Mouse (Mus musculus) layer of hippocampus, adult 11-12 months (tissue): ENCODE data around the gene Sh3rf1.
A peak's percentile ranks its signal among the peaks of the same experiment; 100 is the strongest.
"Not testable (repeated sequence)": the region's sequence is repeated elsewhere in the genome, so short reads cannot be mapped to it uniquely, and the experiment has no call there.

Experiments used
- DNase-seq: peaks from one replicate; pipeline ENCODE4 v3.0.0; 2022; ENCODE audit warnings: low spot score

Sh3rf1 gene

GRCm38 (mm10) chr8:61373303-61373702, 149.6 kb downstream of the Sh3rf1 start:
- no peak for DNase-seq

DNA sequence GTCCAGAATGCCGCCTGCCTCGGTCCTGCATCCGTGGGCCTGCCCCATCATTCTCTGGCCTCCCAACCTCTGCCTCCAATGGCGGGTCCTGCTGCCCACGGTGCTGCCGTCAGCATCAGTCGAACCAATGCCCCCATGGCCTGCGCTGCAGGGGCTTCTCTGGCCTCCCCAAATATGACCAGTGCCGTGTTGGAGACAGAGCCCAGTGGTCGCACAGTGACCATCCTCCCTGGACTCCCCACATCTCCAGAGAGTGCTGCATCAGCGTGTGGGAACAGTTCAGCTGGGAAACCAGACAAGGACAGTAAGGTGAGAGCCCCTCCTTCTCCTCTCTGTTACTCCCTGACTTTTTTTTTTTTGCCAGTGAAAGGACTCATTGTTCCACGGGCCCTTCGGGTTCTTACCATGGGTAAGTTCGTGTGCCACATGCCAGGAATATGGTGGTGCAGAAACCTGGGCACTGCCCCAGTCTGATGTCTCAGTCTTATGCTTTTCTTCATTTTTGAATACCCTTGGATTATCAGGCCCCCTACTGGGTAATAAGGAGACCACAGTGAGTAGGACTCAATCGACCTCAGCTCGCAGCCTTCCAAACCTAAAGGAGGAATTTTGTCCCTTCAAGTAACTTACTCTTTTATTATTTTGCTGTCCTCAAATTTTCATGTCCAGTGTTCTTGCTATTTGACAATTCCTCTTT, 150.5 kb downstream of the Sh3rf1 start:
- DNase-seq, result no peak

GRCm38 (mm10) chr8:61375205-61375604, 151.5 kb downstream of the Sh3rf1 start:
- DNase-seq, result no peak

DNA sequence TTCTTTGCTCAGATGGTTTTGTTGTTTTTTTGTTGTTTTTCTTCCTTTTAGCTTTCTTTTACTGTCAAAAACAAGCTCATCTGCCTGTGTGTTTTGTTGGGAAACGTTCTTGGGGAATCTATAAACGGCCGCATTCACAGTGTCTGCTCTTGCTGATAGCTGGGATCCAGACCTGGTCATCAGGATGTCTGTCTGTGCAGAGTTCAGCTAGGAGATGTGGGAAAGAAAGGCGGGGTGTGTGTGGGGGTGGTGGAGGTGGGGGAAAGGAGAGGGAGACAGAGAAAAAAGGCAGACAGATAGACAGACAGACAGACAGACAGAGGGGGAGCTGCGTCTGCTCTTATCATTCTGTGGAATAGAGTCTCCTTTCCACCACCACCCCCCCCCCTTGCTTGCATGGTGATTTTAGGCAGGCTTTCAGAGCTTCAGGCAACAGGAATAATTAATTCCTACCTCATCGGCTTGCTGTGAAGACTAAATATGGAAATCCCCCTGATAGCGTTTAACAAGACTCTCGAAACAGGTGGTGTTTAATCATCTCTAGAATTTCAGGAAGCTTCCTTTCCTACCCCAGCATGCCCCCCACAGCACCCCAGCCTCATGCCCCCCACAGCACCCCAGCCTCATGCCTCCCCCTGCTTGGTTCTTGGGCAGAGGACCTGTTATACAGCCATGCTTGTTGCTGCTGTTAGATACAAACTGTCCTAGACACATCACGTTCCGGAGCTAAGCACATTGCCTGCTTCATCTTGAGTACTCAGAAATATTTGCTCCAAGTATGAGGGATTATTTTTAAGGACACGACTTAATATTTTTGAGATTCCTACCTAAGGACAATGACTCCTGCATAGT, 155.4 kb downstream of the Sh3rf1 start:
- no peak for DNase-seq

DNA sequence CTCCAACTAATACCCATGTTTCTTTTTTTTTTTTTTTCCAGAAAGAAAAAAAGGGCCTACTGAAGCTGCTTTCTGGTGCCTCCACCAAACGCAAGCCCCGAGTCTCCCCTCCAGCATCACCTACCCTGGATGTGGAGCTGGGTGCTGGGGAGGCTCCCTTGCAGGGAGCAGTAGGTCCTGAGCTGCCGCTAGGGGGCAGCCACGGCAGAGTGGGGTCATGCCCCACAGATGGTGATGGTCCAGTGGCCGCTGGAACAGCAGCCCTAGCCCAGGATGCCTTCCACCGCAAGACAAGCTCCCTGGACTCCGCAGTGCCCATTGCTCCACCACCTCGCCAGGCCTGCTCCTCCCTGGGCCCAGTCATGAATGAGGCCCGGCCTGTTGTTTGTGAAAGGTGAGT, 160.9 kb downstream of the Sh3rf1 start:
- no peak for DNase-seq

GRCm38 (mm10) chr8:61385502-61386191, 162.0 kb downstream of the Sh3rf1 start:
- DNase-seq, result no peak

DNA sequence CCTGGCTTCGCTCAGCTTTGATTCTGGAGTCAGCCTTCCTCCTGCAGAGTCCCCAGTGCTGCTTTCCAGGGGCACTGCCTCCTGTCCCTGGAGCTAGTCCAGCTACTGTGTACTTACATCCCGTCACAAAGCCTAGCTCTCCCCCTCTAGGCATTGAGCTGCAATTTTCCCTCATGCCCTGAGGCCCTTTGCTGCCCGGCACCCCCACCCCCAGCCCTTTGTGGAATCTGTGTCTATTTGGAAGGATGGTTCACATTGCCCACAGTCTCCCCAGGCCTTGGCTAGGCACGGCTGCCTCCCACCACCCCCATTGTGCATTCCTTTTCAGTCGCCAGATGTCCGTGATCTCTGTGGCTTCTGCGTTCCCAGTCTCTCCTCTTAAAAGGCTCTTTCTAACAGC, 163.0 kb downstream of the Sh3rf1 start:
- DNase-seq, result peak; percentile 62

- no peak for DNase-seq
These were observed 163.9 kb downstream of the Sh3rf1 start for GRCm38 (mm10) chr8:61387501-61387963.

- DNase-seq, result no peak
These were observed 164.7 kb downstream of the Sh3rf1 start for GRCm38 (mm10) chr8:61388341-61388740.

DNA sequence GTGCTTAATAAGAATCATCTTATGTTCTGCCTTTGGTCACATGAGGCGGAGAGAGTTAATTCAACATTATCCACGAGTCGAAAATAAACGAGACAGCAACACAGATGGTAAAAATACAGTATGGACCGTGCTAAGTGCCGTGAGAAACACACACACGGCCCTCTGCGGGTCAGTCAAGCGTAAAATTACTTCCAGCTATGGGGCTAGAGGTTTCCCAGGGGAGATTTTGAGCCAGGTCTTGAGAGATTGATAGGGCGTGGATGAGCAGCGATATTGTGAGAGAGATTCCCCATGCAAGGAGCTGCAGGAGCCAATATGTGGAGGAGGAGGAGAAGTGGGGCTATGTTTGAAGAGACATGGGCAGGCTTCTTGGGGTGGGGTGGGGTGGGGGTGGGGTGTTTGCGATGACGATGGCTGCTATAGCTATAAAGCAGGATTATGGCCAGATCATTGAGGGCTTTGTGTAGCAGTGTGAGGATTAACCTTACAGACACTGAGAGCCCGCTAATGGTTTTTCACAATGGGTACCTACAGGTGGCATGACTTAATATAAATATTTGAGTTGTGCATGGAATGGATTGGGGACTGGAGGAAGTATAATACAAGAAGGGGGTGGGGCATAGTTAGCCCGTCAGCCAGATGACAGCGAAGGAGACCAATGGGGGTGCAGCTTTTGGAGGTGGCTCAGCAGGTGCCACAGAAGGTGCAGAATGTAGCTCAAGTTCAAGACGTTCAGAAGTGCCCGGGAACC, 166.8 kb downstream of the Sh3rf1 start:
- DNase-seq, result no peak

- DNase-seq, result no peak
These were observed 167.4 kb downstream of the Sh3rf1 start for GRCm38 (mm10) chr8:61391058-61391434.

DNA sequence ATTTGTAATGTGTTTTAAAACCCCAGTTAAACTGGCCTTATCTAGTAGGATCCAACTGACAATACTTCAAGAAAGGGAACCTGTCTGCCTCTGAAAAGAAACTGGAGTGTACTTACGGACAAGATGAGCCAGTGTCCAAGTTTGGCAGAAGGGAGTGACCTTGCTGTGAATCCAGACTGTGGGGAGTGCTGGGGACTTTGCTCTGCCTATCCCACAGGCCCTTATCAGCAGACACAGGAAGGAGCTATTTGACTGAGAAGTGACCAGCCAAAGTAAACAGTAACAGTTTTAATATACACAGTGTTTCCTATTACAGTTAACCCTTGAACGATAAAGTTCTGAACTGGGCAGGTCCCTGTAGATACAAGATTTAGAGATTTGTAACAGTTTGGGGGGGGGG, 173.5 kb downstream of the Sh3rf1 start:
- no peak for DNase-seq

- no peak for DNase-seq
These were observed 174.1 kb downstream of the Sh3rf1 start for GRCm38 (mm10) chr8:61397755-61398154.

GRCm38 (mm10) chr8:61402861-61403260, 179.2 kb downstream of the Sh3rf1 start:
- no peak for DNase-seq

DNA sequence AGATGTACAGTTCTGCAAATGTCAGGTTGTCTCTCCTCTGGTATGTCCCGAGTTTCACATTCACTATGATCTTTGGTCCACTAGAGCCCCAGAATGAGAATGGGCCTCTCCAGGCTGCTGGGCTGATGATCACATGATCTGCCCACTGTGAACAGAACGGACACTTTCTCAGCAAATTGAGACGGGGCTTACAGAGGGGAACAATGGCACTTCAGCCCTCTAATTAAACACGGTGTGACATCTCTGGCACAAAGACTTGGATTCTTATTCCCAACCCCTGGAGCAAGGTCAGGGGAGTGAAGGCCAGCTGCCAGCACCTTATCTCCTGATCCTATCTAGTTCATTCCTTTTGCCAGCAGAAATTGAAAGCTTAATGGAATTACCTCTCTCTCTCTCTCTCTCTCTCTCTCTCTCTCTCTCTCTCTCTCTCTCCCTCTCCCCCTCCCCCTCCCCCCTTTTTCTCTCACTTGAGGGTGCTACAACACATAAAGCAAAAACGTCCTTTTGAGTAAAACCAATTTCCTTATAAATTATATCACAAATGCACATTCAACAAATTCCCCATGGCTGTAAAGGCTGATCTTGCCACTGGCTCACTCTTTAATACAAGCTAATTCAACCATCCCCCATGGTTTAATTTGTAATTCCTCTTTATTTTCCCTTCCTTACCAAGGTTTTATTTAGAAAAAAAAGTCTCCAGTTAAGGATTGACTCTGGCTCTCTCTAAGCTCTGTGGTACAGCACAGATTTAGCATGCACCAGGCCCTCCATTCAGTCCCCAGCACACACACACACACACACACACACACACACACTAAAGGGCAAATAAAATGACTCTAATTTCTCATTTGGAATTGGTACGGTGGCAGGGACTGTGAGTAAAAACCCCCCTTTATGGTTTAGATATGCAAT, 179.8 kb downstream of the Sh3rf1 start:
- DNase-seq, result no peak

- no peak for DNase-seq
These were observed 180.5 kb downstream of the Sh3rf1 start for GRCm38 (mm10) chr8:61404178-61404560.

GRCm38 (mm10) chr8:61409081-61409480, 185.4 kb downstream of the Sh3rf1 start:
- DNase-seq, result no peak

GRCm38 (mm10) chr8:61409712-61410111, 186.0 kb downstream of the Sh3rf1 start:
- not testable (repeated sequence) for DNase-seq

- DNase-seq, result no peak
These were observed 195.8 kb downstream of the Sh3rf1 start for GRCm38 (mm10) chr8:61419521-61419920.

DNA sequence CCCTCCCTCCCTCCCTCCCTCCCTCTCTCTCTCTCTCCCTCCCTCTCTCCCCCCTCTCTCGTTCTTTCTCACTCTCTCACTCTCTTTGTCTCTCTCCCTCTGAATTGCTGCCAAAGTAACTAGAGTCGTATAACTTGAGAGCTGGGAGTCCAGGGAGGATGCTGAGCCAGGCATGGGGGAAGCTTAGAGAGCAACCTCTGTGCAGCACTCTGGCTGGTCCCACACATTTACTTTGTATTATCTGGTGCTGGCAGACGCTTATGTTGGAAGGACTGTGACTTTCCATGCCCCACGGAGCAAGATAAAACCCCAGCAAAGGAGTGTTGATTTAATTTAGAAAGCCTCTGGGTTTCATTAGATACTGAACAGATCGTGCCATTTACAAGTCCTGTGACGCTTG, 196.5 kb downstream of the Sh3rf1 start:
- no peak for DNase-seq

GRCm38 (mm10) chr8:61421606-61422005, 197.9 kb downstream of the Sh3rf1 start:
- DNase-seq, result peak; percentile 63
